Mouse (Mus musculus) C2C12 (cell line): ENCODE results near the gene Olfr1246. TPM values are rescaled to one million over a fixed set of nuclear protein-coding genes. Genes with fewer than 3 reads are reported as not detected.
"Not testable (repeated sequence)": the region's sequence is repeated elsewhere in the genome, so short reads cannot be mapped to it uniquely, and the experiment has no call there.

Source experiments
- H3K27me3 ChIP-seq: one replicate; pipeline ENCODE4 v1.6.1; 2011; ENCODE audit not compliant: control insufficient read depth, insufficient read depth, insufficient read length
- H3K36me3 ChIP-seq: one replicate; pipeline ENCODE4 v1.6.1; 2011; ENCODE audit not compliant: control insufficient read depth, insufficient read depth
- H3K4me3 ChIP-seq: one replicate; pipeline ENCODE4 v1.5.1; 2011; ENCODE audit warnings: mild to moderate bottlenecking, control low read depth; ENCODE audit not compliant: poor library complexity, insufficient read depth, severe bottlenecking
- H3K79me2 ChIP-seq: one replicate; pipeline ENCODE4 v1.6.1; 2011; ENCODE audit not compliant: control insufficient read depth, insufficient read depth
- H3K79me3 ChIP-seq: one replicate; pipeline ENCODE4 v1.6.1; 2011; ENCODE audit warnings: low read depth, control low read depth
- H3ac ChIP-seq: one replicate; pipeline ENCODE3; 2011; ENCODE audit warnings: low read depth; ENCODE audit not compliant: control insufficient read depth, insufficient read length
- CEBPB ChIP-seq: IDR thresholded peaks from one replicate; pipeline ENCODE4 v1.6.1; 2011; ENCODE audit warnings: low read depth, mild to moderate bottlenecking, control low read depth, moderate library complexity
- CTCF ChIP-seq: IDR thresholded peaks from one replicate; pipeline ENCODE4 v1.5.1; 2011; ENCODE audit not compliant: control insufficient read depth, insufficient read depth, insufficient read length
- FOSL1 ChIP-seq: IDR thresholded peaks from one replicate; pipeline ENCODE4 v1.8.0; 2011; ENCODE audit warnings: mild to moderate bottlenecking, low read length; ENCODE audit not compliant: poor library complexity, insufficient read depth, severe bottlenecking
- MAX ChIP-seq: IDR thresholded peaks from one replicate; pipeline ENCODE4 v1.6.1; 2011; ENCODE audit warnings: mild to moderate bottlenecking, control low read depth
- MYOD1 ChIP-seq: IDR thresholded peaks from one replicate; pipeline ENCODE4 v1.6.1; 2011; ENCODE audit warnings: low read depth; ENCODE audit not compliant: control insufficient read depth, insufficient read length
- MYOG ChIP-seq: IDR thresholded peaks from one replicate; pipeline ENCODE4 v1.6.1; 2011; ENCODE audit not compliant: control insufficient read depth, insufficient read length; ENCODE audit errors: extremely low read depth
- USF1 ChIP-seq: IDR thresholded peaks from one replicate; pipeline ENCODE4 v1.6.1; 2011; ENCODE audit warnings: low read depth, mild to moderate bottlenecking, control low read depth, moderate library complexity
- long read RNA-seq, 2 experiments: library from polyadenylated mRNA; unstranded; transcript quantifications; one replicate each; pipeline ENCODE4 v2.0.0; 2019 to 2020
- polyA plus RNA-seq: library from polyadenylated mRNA; unstranded; fragments of >200 nt; fragmentation: generic; extraction: Trizol; gene quantifications from one replicate; pipeline ENCODE4 v1.2.1, GENCODE M21; 2012; ENCODE audit warnings: missing spikeins

Olfr1246 gene
- polyA plus RNA-seq: not detected
- long read RNA-seq, experiment 1: 0 reads
- long read RNA-seq, experiment 2: 0 reads

DNA sequence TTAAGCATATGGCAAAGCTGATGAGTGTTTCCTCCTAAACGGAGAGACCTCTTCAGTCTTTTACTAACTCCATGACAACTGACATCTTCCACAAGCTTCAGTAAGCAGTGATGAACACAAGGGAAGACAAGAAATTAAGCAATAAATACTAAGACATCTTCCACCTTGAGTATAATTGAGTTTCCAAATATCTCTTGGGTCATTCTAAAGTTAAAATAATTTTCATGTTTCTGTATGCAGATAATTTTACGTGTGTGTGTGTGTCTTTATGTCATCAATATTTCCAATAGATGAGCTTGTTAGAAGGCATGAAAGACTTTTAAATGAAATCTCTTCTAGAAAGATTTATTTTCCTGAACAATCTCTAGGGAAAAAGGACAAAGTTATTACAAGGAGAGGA is at the start of gene Olfr1246:
Olfr1246 (minus strand) TSS at position 101 of the 400 bp plus-strand sequence.
- no peaks in the 10 kb centered on the region for H3K79me3 ChIP-seq
- H3K36me3 ChIP-seq: no peaks in the 10 kb centered on the region
- no peak within 1 kb of the TSS for H3K4me3 ChIP-seq
- no peak within 1 kb of the TSS for H3ac ChIP-seq
- no peaks in the 10 kb centered on the region for H3K27me3 ChIP-seq
- no peaks in the 10 kb centered on the region for H3K79me2 ChIP-seq
- TF ChIP-seq FOSL1 (no peak), MYOG (no peak), MAX (no peak), USF1 (no peak)

DNA sequence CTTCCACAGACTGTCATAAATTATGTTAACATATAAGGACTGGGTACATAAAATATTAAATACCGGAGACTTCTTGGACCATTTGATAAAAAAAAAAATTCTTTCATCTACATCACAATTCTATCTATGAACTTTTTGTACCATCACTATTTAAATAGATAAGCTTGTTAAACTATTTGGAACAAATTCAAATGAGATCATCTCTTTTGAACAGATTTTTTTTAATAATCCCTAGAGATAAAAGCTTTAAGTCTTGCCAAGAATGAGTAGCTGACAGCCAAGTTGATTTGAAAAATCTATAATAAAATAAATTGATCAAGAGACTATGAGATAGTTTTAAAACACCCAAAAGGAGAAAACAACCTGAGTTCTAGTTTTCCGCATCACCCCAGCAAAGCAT is 41.9 kb upstream of the Olfr1246 start, which contains the start of gene Olfr1249:
Olfr1249 (minus strand) TSS at position 101 of the 400 bp plus-strand sequence.
- TF ChIP-seq FOSL1 (no peak), USF1 (no peak), MAX (no peak), MYOD1 (no peak), CTCF (no peak), MYOG (no peak), CEBPB (no peak)
- no peak within 1 kb of the TSS for H3K4me3 ChIP-seq
- no peaks in the 10 kb centered on the region for H3K79me2 ChIP-seq
- H3ac ChIP-seq: no peak within 1 kb of the TSS
- H3K27me3 ChIP-seq: no peaks in the 10 kb centered on the region
- H3K36me3 ChIP-seq: no peaks in the 10 kb centered on the region
- H3K79me3 ChIP-seq: no peaks in the 10 kb centered on the region

DNA sequence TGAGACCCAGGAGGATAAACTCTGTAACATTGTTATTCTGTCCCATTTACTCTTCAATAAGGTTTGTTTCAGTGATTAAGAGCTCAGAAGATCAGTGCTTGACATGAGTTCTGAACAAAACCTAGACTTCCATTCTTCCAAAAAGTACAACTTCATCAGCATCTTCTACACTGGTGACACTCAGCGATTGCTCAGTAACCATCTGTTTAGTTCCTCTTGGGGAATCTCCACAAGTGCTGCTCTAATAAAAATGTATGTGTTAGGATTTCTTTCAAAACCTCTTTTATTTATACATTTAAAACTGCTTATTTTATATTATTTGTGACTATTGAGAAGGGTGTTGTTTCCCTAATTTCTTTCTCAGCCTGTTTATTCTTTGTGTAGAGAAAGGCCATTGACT is 25.2 kb upstream of the Olfr1246 start, which contains the start of gene Olfr1248:
Olfr1248 (minus strand) TSS at position 101 of the 400 bp plus-strand sequence.
- H3K4me3 ChIP-seq, H3K27me3 ChIP-seq, H3ac ChIP-seq, H3K79me2 ChIP-seq, H3K36me3 ChIP-seq, H3K79me3 ChIP-seq: not testable (repeated sequence)

DNA sequence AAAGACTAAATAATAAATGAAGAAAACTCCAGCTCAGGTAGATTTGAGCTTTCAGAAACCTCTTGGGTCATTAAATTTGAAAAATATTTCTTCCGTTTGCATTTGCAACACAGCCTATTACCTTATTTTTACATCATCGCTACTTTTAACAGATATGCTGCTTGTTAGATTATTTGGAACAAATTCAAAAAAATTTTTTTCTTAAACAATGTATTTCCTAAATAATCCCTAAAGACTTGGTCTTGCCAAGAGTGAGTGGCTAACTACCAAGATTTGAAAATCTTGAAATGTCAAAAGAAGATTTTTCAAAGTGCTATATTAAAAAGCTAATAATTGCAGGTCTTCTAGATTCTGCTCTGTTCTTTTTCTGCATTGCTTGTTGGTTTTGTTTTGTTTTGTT is 21.1 kb upstream of the Olfr1246 start, which contains the start of gene Olfr1247:
Olfr1247 (minus strand) TSS at position 101 of the 400 bp plus-strand sequence.
- no peak within 1 kb of the TSS for H3ac ChIP-seq
- TF ChIP-seq MYOG (no peak), CEBPB (no peak), FOSL1 (no peak), MYOD1 (no peak), CTCF (no peak), USF1 (no peak), MAX (no peak)
- no peaks in the 10 kb centered on the region for H3K79me3 ChIP-seq
- no peaks in the 10 kb centered on the region for H3K36me3 ChIP-seq
- no peak within 1 kb of the TSS for H3K4me3 ChIP-seq
- H3K79me2 ChIP-seq: no peaks in the 10 kb centered on the region
- H3K27me3 ChIP-seq: no peaks in the 10 kb centered on the region

DNA sequence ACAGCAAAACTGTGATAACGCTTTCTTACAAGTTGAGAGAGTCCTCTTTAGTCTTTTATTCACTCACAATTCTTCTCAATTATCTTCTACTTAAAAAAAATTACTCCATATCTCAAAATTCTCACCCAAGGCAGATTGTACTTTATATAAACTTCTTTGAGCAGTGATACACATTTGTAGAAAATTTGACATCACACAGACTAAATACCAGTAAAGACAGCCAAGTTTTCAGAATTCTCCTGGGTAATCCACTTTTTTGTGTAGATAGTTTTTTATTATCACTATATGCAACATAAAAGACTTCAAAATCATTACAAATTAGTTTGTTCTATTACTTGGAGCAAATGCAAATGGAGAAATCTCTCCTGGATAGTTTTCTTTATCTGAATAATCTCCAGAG is 14.6 kb downstream of the Olfr1246 start, which contains the start of gene Olfr1245:
Olfr1245 (minus strand) TSS at position 101 of the 400 bp plus-strand sequence.
- Histone ChIP-seq H3K4me3 (no peak within 1 kb of the TSS), H3K27me3 (no peaks in the 10 kb centered on the region), H3ac (no peak within 1 kb of the TSS), H3K79me3 (no peaks in the 10 kb centered on the region), H3K36me3 (no peaks in the 10 kb centered on the region), H3K79me2 (no peaks in the 10 kb centered on the region)
- TF ChIP-seq CEBPB: no peak
- no peak for TF ChIP-seq FOSL1
- no peak for TF ChIP-seq CTCF
- no peak for TF ChIP-seq MYOG
- TF ChIP-seq MAX: no peak
- TF ChIP-seq MYOD1: no peak
- TF ChIP-seq USF1: no peak

DNA sequence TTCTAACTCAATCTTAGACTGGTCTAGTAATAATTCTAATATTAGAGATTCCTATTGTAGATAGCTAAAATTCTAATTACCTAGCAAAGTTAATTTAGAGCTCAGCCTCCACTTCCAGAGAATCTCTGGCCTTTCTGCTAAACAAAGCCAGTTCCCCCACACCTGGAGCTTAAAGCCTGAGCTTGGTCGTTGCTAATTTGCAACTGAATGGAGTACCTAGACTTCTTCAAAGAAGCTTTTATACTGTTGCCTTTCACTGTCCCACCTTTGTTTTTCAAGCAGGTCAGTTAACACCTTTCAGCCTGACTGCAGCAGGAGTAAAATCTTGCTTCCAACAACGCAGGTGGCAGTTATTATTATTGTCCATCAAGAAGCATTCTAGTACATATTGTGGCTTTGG is 30.3 kb downstream of the Olfr1246 start:
- H3K36me3 ChIP-seq, H3K4me3 ChIP-seq, H3K79me2 ChIP-seq, H3K27me3 ChIP-seq, H3K79me3 ChIP-seq, H3ac ChIP-seq: not testable (repeated sequence)
